Mouse (Mus musculus) liver, embryonic 14.5 days (tissue): ENCODE data around the gene Gpr146.

Experiments
- CTCF ChIP-seq: IDR thresholded peaks from 2 replicates; pipeline ENCODE4 v1.5.1; 2016; ENCODE audit warnings: antibody characterized with exemption, low read depth, control low read depth
- EP300 ChIP-seq: IDR thresholded peaks from 2 replicates; pipeline ENCODE4 v1.6.1; 2016; ENCODE audit warnings: antibody characterized with exemption, low read depth

- TF ChIP-seq CTCF (no peak), EP300 (no peak)
These were observed 21.3 kb downstream of the Gpr146 start for GRCm38 (mm10) chr5:139398786-139399185.
